Mouse (Mus musculus) E14TG2a.4 (cell line): ENCODE results near the gene Fbxl17.

Experiments
- H3K27me3 ChIP-seq: 2 replicates; pipeline ENCODE4 v1.6.1; 2014; ENCODE audit warnings: low read length, control low read depth; ENCODE audit not compliant: insufficient read depth
- H3K36me3 ChIP-seq: 2 replicates; pipeline ENCODE4 v1.6.1; 2014; ENCODE audit warnings: low read length, control low read depth; ENCODE audit not compliant: insufficient read depth
- H3K4me1 ChIP-seq: replicated peaks from 2 replicates; pipeline ENCODE4 v1.6.1; 2014; ENCODE audit warnings: low read depth, low read length, control low read depth
- H3K4me3 ChIP-seq: replicated peaks from 2 replicates; pipeline ENCODE4 v1.5.1; 2014; ENCODE audit warnings: mild to moderate bottlenecking, low read length
- H3K9me3 ChIP-seq: 2 replicates; pipeline ENCODE4 v1.6.1; 2014; ENCODE audit warnings: low read length, control low read depth
- CTCF ChIP-seq: conservative IDR thresholded peaks from 2 replicates; pipeline ENCODE4 v1.5.1; 2014; ENCODE audit warnings: low read length
- NANOG ChIP-seq: IDR thresholded peaks from 2 replicates; pipeline ENCODE4 v1.6.1; 2014; ENCODE audit warnings: borderline replicate concordance, low read length, mixed read lengths
- POU5F1 ChIP-seq: IDR thresholded peaks from 2 replicates; pipeline ENCODE4 v1.6.1; 2014; ENCODE audit warnings: low read length, borderline replicate concordance

The Fbxl17 gene

GRCm38 (mm10) chr17:63317518-63317917 is 182.3 kb downstream of the Fbxl17 start:
- Histone ChIP-seq H3K36me3 (no peaks in the 10 kb centered on the region), H3K4me3 (no peak overlapping the region), H3K4me1 (peaks cover 19% of the 10 kb centered on the region), H3K9me3 (peaks cover 20% of the 10 kb centered on the region), H3K27me3 (no peaks in the 10 kb centered on the region)
- TF ChIP-seq CTCF: no peak
- no peak for TF ChIP-seq NANOG
- no peak for TF ChIP-seq POU5F1

GRCm38 (mm10) chr17:63315646-63316480 is 184.0 kb downstream of the Fbxl17 start:
- no peak overlapping the region for H3K4me3 ChIP-seq
- TF ChIP-seq NANOG (no peak), POU5F1 (no peak), CTCF (no peak)
- H3K27me3 ChIP-seq: no peaks in the 10 kb centered on the region
- peaks cover 6% of the 10 kb centered on the region for H3K4me1 ChIP-seq
- H3K9me3 ChIP-seq: peaks cover 20% of the 10 kb centered on the region
- no peaks in the 10 kb centered on the region for H3K36me3 ChIP-seq

- no peak overlapping the region for H3K4me3 ChIP-seq
- TF ChIP-seq CTCF (no peak), NANOG (no peak), POU5F1 (no peak)
- peaks cover 20% of the 10 kb centered on the region for H3K9me3 ChIP-seq
- no peaks in the 10 kb centered on the region for H3K27me3 ChIP-seq
- H3K4me1 ChIP-seq: no peaks in the 10 kb centered on the region
- no peaks in the 10 kb centered on the region for H3K36me3 ChIP-seq
Measured at GRCm38 (mm10) chr17:63312804-63313203, 187.0 kb downstream of the Fbxl17 start.

DNA sequence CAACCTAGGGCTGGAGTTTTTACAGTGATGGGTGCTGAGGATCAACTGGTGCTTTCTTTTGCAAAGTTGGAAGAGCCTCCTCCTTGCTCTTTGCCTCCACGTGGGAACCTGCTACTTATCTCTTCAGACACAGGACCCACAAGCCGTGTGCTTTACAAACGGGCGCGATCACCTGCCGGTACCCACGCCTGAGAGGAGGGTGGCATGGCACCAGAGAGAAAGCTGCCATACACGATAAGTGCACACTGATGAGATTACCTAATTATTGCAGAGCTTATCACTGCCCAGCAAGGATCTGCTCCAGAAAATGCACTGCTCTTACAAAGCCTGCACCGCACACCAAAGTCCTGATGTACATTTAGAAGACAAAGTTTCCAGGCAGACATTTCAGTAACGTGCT is 187.5 kb downstream of the Fbxl17 start:
- H3K27me3 ChIP-seq: no peaks in the 10 kb centered on the region
- no peaks in the 10 kb centered on the region for H3K4me1 ChIP-seq
- no peaks in the 10 kb centered on the region for H3K36me3 ChIP-seq
- peaks cover 20% of the 10 kb centered on the region for H3K9me3 ChIP-seq
- H3K4me3 ChIP-seq: no peak overlapping the region
- TF ChIP-seq POU5F1 (no peak), NANOG (no peak), CTCF (no peak)

GRCm38 (mm10) chr17:63311613-63312012 is 188.2 kb downstream of the Fbxl17 start:
- H3K27me3 ChIP-seq: no peaks in the 10 kb centered on the region
- H3K4me3 ChIP-seq: no peak overlapping the region
- TF ChIP-seq CTCF: no peak
- no peak for TF ChIP-seq NANOG
- TF ChIP-seq POU5F1: no peak
- no peaks in the 10 kb centered on the region for H3K36me3 ChIP-seq
- peaks cover 20% of the 10 kb centered on the region for H3K9me3 ChIP-seq
- H3K4me1 ChIP-seq: no peaks in the 10 kb centered on the region

- Histone ChIP-seq H3K36me3 (no peaks in the 10 kb centered on the region), H3K9me3 (peaks cover 11% of the 10 kb centered on the region; the same call in 1 of the 2 replicates), H3K4me1 (no peaks in the 10 kb centered on the region), H3K27me3 (no peaks in the 10 kb centered on the region), H3K4me3 (no peak overlapping the region)
- TF ChIP-seq POU5F1 (no peak), CTCF (no peak), NANOG (no peak)
Measured at GRCm38 (mm10) chr17:63310021-63310420, 189.8 kb downstream of the Fbxl17 start.

- Histone ChIP-seq H3K36me3 (no peaks in the 10 kb centered on the region), H3K9me3 (no peaks in the 10 kb centered on the region), H3K4me3 (no peak overlapping the region), H3K27me3 (no peaks in the 10 kb centered on the region), H3K4me1 (no peaks in the 10 kb centered on the region)
- TF ChIP-seq NANOG: no peak
- TF ChIP-seq POU5F1: no peak
- no peak for TF ChIP-seq CTCF
Measured at GRCm38 (mm10) chr17:63303862-63304261, 196.0 kb downstream of the Fbxl17 start.

- TF ChIP-seq CTCF (no peak), NANOG (no peak), POU5F1 (no peak)
Measured at GRCm38 (mm10) chr17:63301822-63302393, 197.9 kb downstream of the Fbxl17 start.

GRCm38 (mm10) chr17:63295471-63295870 is 204.3 kb downstream of the Fbxl17 start:
- Histone ChIP-seq H3K4me1 (no peaks in the 10 kb centered on the region), H3K4me3 (no peak overlapping the region), H3K36me3 (no peaks in the 10 kb centered on the region), H3K9me3 (no peaks in the 10 kb centered on the region), H3K27me3 (no peaks in the 10 kb centered on the region)
- TF ChIP-seq CTCF (no peak), NANOG (no peak), POU5F1 (no peak)

More at GRCm38 (mm10) chr17:63301822-63302393, 197.9 kb downstream of the Fbxl17 start:
- no peaks in the 10 kb centered on the region for H3K9me3 ChIP-seq
- no peak overlapping the region for H3K4me3 ChIP-seq
- H3K4me1 ChIP-seq: no peaks in the 10 kb centered on the region
- no peaks in the 10 kb centered on the region for H3K27me3 ChIP-seq
- H3K36me3 ChIP-seq: no peaks in the 10 kb centered on the region
